Mouse (Mus musculus) thymus, postnatal 10 days (tissue): ENCODE measurements around the gene Hmg20b.

ENCODE experiments used
- DNase-seq, 2 experiments: peaks; one replicate each; pipeline ENCODE4 v3.0.0; 2021; ENCODE audit warnings: low spot score in 2 of 2

Hmg20b gene

DNA sequence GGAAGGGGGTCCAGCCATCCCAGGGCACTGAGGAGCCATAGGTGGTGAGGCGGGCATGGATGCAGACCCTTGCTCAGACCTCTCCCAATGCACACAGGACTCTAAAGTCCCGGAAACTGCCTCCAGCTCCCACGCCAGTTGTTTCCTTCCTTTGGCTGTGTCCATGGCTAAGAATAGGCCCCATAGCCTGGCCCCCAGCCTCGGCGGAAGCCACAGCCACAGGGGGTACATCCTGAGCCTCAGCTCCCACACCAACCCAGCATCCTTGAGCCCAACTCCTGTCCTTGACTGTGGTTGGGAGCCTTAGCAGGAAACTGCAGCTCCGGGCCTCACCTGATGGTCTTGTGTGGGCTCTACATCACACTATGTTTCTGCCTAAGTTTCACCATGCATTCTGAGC lies 23.4 kb downstream of the Hmg20b start:
- peak in 1 of 2 experiments; percentile 42 for DNase-seq

DNA sequence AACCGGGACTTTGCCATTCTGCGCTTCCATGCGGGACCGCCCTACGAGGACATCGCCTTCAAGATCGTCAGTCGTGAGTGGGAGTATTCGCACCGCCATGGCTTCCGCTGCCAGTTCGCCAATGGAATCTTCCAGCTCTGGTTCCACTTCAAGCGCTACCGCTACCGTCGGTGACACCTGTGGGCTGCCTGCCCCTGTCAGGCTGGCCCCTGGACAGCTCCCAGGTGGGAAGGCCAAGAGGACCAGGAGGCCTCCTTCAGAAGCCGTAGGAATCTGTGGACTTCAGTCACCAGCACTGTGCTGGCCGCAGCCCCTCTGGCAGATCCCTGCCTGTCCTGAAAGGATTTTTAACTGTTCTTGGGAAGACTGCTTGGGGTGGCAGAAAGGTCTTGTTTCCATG lies 24.5 kb downstream of the Hmg20b start:
- no peak for DNase-seq

DNA sequence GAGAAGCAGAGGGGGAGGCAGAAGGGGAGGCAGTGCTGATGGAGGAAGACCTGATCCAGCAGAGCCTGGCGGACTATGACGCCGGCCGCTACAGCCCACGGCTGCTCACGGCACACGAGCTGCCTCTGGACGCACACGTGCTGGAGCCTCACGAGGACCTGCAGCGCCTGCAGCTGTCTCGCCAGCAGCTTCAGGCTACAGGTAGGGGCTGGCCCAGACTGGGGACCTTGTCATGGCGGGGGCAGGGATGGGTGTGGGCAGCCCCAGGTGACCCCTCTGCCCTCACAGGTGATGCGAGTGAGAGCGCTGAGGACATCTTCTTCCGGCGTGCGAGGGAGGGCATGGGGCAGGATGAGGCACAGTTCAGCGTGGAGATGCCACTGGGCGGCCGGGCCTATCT lies 25.1 kb downstream of the Hmg20b start:
- no peak for DNase-seq

DNA sequence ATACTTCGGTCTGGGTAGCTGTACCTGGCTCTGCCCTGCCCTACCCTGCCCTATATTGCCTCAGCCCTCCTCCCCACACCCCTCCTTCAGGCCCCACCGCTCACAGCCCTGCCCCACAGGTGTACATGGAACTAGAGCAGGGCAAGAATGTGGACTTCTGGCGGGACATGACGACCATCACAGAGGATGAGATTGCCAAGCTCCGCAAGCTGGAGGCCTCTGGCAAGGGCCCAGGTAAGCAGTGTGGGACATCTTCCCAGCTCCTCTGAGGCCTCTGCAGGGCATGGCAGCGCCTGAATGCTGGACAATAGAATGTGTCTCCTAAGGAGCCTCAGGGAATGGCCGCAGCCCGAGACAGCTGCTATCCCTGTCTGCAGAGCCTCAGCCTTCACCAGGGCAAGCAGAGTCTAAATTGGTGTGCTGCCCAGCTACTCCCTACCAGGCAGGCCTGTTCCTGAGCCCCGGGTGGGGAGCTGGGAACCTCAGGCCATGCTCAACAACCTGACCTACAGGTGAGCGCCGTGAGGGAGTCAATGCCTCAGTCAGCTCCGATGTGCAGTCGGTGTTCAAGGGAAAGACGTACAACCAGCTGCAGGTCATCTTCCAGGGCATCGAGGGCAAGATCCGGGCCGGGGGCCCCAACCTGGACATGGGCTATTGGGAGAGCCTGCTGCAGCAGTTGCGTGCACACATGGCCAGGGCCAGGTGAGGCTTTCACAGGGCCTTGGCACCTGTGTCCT lies 26.3 kb downstream of the Hmg20b start:
- no peak for DNase-seq

DNA sequence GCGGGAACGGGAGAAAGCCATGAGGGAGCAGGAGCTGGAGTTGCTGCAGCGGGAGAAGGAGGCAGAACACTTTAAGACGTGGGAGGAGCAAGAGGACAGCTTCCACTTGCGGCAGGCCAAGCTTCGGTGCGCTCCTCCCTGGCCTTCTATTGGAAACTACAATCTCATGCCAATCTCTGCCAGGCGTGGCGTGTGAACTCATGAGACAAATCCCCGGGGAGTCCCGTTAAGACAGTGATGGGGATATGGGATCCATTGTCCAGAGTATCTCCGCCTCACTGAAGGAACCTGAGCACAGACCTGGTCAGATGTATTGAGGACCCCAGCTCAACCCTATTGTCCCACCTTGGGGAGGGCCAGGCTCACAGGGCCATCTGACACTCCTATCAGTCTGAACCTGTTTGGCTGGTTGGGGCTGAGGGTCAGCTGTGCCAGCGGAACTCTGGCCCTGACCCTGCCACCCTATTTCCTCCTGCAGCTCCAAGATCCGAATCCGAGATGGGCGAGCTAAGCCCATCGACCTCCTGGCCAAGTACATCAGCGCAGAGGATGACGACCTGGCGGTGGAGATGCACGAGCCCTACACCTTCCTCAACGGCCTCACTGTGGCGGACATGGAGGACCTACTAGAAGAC lies 27.0 kb downstream of the Hmg20b start:
- DNase-seq = no peak

DNA sequence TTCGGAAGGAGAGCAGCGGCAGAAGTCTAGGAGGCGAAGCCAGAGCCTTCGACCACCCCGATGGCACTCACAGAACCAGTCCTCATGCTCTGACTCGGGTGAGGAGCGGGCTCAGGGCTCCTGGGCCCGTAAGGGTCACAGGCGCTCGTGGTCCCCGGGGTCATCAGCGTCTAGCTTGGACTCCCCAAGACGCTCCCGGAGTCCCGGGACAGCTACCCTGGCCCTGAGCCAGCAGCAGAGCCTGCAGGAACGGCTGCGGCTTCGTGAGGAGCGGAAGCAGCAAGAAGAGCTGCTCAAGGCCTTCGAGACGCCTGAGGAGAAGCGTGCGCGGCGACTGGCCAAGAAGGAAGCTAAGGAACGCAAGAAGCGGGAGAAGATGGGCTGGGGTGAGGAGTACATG lies 27.8 kb downstream of the Hmg20b start:
- DNase-seq = no peak

DNA sequence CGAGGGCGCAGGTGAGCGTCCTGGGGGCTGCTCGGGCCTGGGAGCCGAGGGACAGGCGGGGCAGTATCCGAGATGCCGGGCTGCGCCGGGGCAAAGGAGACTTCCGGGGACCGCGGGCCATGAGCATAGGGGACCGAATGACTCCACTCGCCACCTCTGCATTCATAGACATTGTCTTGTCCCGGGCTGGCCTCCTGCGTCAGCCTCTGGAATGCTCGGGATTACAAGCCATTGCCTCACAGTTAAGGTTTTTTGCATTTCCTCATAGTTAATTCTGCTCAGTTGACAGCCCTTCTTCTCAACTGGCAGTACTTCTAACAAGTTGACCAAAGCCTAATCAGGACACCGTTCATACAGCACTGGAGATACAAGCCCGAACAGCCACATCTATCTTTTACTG lies 28.8 kb downstream of the Hmg20b start:
- DNase-seq = no peak

DNA sequence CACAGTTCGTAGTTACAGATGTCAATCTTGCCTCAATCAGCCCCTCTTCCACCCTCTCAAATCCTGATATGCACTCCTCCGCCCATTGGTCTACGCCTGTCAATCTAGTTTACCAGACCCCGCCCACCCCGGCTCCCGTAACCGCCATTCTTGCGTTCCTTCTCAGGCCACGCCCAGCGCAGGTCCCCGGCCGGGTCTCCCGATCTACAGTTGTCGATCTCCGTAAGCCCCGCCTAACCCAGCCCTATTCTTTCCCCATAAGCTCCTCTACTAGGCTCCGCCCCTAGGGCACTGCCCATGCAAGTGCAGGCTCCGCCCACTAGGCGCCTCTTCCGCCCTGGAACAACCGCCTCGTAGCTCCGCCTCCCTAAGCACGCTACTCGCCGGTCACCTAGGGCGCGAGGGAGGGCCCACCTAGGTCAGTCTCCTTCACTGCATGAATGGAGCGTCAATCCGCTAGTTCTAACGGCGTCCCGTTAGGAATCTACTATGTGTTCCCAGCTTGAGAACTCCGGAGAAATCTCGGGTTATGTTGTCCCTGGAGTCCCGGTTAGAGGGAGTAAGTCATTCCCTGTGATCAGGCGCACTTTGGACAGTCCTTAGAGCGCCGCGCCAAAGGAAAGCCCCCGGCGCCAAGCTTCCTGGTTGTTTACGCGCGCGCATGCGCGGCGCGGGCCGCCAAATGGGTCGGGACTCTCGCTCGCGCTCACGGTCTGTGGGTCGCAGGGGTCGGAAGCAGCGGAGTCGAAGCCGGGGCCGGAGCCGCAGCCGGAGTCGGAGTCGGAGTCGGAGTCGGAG lies 29.5 kb downstream of the Hmg20b start, which contains the start of gene Cactin:
Cactin (plus strand) TSS at position 554 of the 798 bp plus-strand sequence.
- peak; percentile 99 to 100 for DNase-seq

DNA sequence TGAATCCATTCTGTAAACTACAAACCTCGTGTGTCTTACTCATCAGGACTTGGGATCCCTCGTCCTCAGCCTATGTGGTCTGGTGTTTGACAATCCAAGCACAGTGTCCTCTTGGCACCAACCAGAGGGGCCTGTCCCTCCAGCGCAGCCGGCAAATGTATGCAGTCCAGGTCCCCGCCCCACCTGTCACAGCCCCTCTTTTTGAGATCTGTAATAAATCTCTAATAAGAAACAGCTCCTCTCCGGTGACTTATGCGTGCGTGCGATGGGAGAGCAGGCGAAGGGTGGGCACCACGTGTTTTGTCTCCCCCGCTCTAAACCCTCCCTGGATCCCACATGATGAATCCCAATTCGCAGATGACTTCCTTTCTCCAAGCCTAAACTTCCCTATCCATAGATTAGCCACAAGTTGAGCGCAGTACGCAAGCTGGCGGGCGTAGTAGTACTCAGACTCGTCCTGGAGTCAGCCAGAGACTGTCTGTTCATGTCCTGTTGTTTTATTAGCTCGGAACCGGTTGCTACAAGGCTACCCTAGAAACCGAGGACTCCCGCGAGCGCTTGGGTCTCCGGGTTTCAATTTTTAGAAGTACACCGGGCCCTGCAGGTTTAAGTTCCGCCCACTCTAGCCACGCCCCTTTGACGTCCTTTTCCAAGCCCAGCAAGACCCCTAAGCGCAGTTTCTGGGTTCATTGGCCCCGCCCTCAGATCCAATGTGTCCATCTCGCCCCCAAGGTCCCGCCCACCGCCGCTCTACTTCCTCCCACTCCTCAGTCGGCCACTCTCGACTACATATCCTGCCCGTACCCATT lies 30.3 kb downstream of the Hmg20b start:
- DNase-seq = peak; percentile 30 to 47

DNA sequence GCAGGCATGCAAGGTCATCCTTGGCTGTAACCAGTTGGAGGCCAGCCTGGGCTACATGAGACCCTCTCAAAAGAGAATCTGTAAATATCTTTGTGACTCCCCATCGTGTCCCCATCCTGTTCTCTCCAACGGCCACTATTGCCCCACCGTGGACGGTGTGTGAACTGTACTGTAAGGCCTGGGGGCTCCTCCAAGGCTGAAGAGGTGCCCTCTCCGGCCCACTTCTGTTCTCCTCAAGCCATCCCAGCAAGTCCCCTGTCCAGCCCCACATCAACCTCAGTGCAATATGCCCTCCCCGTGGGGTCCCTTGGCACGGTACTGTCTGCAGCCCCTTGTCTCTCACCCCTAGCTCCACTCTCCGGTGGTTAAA lies 31.0 kb downstream of the Hmg20b start:
- peak in 1 of 2 experiments; percentile 33 for DNase-seq

DNA sequence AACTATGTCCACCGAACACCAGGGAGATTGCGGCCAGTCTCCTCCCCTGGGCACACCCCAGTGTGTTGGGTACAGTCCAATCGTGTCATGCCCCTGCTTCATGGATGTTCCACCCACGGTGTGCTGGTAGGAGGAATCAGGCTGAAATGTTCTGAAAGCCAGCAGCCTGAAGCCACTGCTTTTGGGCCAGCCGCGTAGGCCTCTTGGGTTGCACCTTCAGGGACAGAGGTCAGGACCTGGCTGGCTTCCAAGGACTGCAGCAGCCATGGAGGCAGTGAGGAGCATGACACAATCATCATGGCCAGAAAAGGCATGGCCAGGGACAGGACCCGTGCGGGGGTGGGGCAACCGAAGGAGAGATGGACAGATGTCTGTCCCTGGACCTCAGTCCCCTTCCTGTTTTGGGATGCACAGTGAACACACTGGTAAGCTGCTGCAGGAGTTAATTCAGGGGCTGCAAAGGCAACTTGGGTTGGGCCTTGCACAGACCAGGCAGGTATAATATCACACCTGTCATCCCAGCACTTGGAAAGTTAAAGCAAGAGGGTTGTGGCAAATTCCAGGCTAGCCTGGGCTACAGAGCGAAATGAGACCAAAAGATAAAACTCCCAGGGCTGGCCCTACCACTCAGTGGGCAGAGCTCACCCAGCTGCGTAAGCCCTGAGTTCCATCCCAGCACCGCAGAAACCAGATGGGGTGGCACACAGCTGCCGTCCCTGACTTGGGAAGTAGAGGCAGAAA lies 31.5 kb downstream of the Hmg20b start:
- no peak for DNase-seq

DNA sequence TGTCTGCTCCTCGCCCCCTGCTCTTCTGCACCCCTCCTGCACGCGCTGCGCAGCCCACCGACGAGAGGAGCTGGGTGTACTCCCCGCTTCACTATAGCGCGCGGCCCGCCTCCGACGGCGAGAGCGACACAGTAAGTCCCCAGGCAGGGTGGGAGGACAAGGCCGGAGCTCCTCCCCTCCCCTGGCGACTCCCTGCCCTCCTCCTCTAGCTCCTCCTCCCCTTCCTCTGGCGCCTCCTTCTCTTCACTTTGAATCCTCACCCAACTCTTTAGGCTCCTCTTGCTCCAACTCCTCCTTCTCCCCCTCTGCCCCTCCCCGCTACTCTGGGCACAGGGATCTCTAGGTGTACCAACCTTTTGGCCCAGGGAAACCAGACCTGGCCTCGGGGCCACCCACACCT lies 33.0 kb downstream of the Hmg20b start:
- no peak for DNase-seq

DNA sequence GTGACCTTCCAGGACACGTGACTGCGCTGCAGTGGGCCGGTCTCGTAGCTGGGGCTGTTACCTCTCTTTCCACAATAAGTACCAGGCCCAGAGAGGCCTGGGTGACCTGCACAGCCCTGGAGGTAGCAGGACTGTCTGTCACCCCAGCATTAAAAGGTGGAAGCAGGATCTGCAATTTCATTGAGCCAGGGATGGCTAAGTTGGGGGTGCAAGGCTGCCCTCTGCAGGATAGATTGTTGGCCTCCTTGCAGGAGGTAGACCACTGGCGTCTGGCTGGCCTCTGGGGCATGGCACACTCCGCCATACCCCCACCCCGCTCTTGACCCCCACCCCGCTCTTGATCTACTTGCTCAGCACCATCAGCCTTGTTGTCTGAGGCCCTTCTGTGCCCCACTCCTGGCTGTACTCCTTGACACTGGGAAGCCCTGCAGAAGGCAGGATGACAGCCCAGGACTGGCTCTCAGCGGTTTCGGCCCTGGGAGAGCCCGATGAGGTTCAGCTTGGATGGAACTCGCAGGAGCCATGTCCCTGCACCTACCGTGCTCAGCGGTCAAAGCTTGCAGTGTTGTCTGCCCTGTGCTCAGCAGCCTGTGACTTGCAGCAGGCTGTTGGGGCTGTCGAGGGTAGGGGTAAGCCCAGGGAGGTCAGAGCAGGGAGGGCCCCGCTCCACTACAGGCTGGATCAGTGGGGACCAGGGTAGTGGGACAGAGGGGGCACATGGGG lies 33.8 kb downstream of the Hmg20b start:
- peak in 1 of 2 experiments; percentile 45 for DNase-seq

DNA sequence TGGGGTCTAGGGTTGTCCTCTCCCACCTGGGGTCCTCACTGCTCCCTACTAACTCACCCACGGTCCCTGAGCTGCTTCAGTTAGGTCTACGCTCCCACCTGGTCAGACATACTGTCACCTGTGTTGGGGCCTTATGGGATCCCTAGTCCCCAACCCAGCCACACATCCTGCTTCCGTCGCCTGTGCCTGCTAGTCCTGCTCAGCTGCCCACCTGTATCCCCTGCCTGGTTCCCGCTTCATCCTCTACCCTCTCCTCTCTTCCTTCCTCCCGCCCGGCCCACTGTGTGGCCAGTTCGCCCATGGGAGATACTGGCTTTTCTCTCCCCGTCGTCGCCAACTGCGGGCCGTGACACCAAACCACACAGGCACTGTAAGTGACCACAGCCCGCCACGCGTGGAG lies 34.7 kb downstream of the Hmg20b start:
- DNase-seq = no peak

DNA sequence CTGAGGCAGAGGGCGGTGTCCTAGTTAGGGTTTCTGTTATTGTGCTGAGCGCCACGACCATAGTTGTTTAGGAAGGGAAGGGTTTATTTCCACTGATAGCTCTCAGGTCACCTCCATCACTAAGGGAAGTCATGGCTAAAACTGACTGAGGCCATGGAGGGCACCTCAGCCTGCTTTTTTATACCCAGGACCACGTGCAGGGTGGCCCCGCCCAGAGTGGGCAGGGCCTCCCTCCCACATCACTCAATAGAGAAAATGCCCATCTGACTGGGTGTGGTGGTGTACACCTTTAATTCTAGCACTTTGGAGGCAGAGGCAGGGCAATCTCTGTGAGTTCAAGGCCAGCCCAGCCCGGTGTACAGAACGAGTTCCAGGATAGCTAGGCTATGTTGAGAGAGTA lies 36.1 kb downstream of the Hmg20b start:
- DNase-seq = no peak

DNA sequence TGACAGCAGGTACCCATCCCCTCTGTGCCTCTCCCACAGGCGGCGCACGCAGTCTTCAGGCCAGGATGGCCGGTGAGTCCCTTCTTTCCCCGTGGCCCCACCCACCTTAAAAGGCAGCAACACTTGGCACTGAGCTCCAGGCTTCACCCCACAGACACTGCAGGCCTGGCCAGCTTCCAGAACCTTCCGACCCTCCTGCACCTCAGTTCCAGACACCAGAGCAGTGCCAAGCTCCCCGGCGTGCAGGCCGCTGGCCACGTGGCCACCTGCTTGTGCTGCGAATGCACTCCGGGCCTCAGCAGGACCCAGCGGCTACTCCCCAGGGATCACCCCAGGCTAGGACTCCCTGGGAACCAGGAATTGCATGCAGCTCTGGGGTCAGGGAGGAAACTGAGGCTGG lies 36.7 kb downstream of the Hmg20b start:
- DNase-seq = no peak

DNA sequence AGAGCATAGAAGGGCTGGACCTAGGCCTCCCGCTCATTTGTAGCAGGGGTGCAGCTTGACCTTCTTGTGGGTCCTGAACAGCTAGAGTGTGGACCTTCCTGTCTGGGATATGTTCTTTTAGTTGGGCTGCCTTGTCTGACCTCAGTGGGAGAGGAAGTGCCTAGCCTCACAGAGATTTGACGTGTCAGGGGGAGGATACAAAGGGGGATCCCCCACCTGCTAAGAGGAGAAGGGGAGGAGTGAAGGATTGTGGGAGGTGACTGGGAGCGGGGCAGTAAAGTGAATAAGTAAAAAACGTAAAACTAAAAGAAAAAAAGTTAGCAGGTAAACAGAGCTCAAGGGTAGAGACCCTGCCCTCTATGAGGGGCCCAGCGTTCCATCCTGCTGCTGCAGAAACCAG lies 40.7 kb downstream of the Hmg20b start:
- DNase-seq = no peak

DNA sequence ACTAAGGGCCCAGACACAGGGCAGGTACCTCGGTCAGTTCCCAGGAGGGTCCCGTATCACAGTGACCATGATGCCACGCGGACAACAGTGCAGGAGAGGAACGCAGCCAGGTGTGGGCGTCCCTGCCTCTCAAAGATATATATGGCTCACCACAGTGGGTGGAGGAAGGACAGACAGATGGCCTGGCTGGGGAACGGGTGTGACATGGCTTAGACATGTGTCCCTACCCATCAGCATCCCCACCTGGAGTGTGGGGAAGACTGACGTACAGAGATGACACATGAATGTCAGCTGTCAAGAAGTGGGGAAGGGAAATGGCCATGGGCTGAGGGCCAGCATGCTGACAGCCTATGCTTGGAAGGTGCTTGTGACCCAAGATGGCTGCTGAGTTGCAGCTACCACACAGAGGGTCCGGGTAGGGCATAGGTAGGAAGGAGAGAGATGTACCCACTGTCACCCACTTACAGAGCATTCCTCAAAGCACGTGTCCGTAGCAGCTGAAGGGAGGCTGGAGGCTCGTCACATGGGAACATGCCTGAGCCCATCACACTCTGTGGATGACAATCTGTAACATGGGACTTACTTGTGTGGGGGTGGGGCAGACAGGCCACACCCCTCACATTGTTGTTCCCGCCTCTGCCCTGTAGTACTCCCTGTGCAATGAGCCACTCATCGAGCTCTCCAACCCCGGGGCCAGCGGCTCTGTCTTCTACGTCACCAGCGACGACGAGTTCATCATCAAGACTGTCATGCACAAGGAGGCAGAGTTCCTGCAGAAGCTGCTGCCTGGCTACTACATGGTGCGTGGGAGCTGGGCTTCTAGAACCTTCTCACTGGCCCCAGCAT lies 43.2 kb downstream of the Hmg20b start:
- DNase-seq = no peak

DNA sequence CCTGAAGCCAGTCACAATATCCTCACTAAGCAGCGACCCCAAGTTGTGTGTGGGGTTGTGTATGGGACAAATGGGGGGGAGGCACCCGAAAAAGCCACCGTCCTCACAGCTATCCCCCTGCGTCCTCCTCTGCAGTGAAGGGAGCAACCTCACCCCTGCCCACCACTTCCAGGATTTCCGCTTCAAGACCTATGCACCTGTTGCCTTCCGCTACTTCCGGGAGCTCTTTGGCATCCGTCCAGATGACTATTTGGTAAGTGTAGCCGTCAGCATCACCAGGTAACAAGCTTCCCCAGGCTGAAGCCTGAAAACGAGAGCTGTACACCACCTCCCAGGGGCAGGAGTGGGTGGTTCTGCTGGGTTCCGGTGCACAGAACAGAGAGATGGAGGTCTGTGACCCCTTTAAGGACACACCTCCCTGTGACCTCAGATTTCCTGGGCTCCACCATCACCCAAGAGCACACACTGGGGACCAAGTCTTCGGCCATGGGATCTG lies 44.1 kb downstream of the Hmg20b start:
- DNase-seq = no peak
